Mouse (Mus musculus) hindbrain, embryonic 11.5 days (tissue): Measurements from ENCODE around the gene Neurl1a. TPM values are rescaled to one million over a fixed set of nuclear protein-coding genes. Genes with fewer than 3 reads are reported as not detected.

ENCODE experiments used
- ATAC-seq: fragments of 200-750 bp; cut with Nextera tagmentation; 2 replicates; pipeline ENCODE4 v1.8.0; 2017; ENCODE audit warnings: mild to moderate bottlenecking, moderate TSS enrichment, moderate library complexity; ENCODE audit not compliant: low FRiP score
- DNase-seq: peaks from one replicate; pipeline ENCODE4 v3.0.0-alpha.2; 2015; ENCODE audit warnings: low spot score
- H3K27ac ChIP-seq: fragments of 300-500 bp; sonication (generic); 2 replicates; pipeline ENCODE4 v1.5.1; 2014; ENCODE audit warnings: mild to moderate bottlenecking, low read depth, low read length
- H3K27me3 ChIP-seq: fragments of 300-500 bp; sonication (generic); 2 replicates; pipeline ENCODE4 v1.6.1; 2014; ENCODE audit warnings: mild to moderate bottlenecking, low read length, moderate library complexity, mixed read lengths; ENCODE audit not compliant: control insufficient read depth, insufficient read depth
- H3K36me3 ChIP-seq: fragments of 300-500 bp; sonication (generic); 2 replicates; pipeline ENCODE4 v1.6.1; 2014; ENCODE audit warnings: mild to moderate bottlenecking, low read length, moderate library complexity, mixed read lengths; ENCODE audit not compliant: control insufficient read depth, insufficient read depth
- H3K4me1 ChIP-seq: fragments of 300-500 bp; sonication (generic); replicated peaks from 2 replicates; pipeline ENCODE4 v1.6.1; 2014; ENCODE audit warnings: low read length, mixed read lengths; ENCODE audit not compliant: control insufficient read depth, insufficient read depth
- H3K4me2 ChIP-seq: fragments of 300-500 bp; sonication (generic); replicated peaks from 2 replicates; pipeline ENCODE4 v1.6.1; 2014; ENCODE audit warnings: mild to moderate bottlenecking, low read depth, low read length
- H3K4me3 ChIP-seq: fragments of 300-500 bp; sonication (generic); 2 replicates; pipeline ENCODE4 v1.5.1; 2014; ENCODE audit warnings: low read depth, low read length
- H3K9ac ChIP-seq: fragments of 300-500 bp; sonication (generic); 2 replicates; pipeline ENCODE4 v1.6.1; 2014; ENCODE audit warnings: low read depth, low read length
- H3K9me3 ChIP-seq: fragments of 300-500 bp; sonication (generic); 2 replicates; pipeline ENCODE4 v1.6.1; 2016; ENCODE audit warnings: low read length; ENCODE audit not compliant: control insufficient read depth
- WGBS: fragments of 180-500 bp; shearing (Covaris S2); extraction: QIAGEN DNeasy Blood & Tissue Kit; methylation state at CpG from one replicate; pipeline ENCODE4 v1.1.7; 2014; 5-methylcytosine and 5-hydroxymethylcytosine counted together
- polyA plus RNA-seq: library from polyadenylated mRNA; unstranded; fragments of >200 nt; fragmentation: Nextera tagmentation; extraction: Ambion mirVana; gene quantifications from 2 replicates; pipeline ENCODE4 v1.2.1, GENCODE M21; 2014

The Neurl1a gene
- polyA plus RNA-seq = 2.9 and 3.4 TPM in 2 replicates

DNA sequence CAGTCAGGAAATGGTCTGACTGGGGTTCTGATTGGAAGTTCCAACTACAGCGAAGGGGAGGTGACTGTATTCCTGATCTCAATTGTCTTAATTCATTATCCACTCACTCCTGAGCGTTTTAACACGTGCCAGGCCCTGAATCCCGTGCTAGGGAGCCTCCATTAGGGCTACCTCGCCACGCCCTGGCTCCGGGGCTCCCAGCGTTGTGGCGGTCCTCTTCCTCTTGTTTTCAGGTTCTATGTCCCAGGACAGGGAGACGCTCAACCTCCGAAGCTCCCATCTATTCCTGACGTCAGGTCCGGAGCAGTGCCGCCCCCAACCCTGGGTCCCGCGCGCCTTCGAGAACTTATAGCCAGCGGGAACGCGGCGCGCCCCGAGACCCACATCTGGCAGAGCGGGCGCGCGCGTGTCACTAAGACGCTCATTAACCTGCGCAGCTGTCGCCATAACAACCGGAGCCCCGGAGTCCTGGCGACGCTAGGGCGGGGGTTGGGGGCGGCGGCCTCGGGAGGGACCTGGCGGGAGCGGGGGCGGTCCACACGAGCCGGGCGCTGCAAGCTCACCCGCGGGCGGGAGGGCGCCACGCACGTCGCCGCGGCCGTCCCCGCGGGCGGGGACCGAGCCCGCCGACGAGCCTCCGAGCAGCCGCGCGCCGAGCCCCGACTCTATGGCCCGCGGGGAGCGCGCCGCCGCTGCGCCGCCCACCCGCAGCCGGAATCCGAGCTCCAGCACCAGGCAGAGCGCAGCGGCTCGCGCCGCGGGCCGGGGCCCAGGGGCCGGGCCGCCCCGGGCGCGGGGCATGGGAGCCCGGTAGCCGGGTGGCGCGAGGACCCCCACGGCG lies at the start of gene Neurl1a:
TSS of gene Neurl1a (plus strand) at position 390 of the 841 bp plus-strand sequence.
- peak within 1 kb of the TSS; percentile 71 for H3K4me3 ChIP-seq
- peaks cover 31% of the 10 kb centered on the region for H3K27me3 ChIP-seq
- no peaks in the 10 kb centered on the region for H3K36me3 ChIP-seq
- no peaks in the 10 kb centered on the region for H3K9me3 ChIP-seq
- peak; percentile 78 for DNase-seq
- peak within 1 kb of the TSS; percentile 68 for H3K9ac ChIP-seq
- H3K4me2 ChIP-seq = peak within 1 kb of the TSS; percentile 98
- peaks cover 8% of the 10 kb centered on the region; the same call in 1 of the 2 replicates for H3K4me1 ChIP-seq
- peak; percentile 62 for ATAC-seq
- 0 out of 2 replicates have a peak within 1 kb of the TSS, but pooled peaks have one; percentile 24 for H3K27ac ChIP-seq
- WGBS = under 1% methylated on average over 91 of the region's 98 CpGs

DNA sequence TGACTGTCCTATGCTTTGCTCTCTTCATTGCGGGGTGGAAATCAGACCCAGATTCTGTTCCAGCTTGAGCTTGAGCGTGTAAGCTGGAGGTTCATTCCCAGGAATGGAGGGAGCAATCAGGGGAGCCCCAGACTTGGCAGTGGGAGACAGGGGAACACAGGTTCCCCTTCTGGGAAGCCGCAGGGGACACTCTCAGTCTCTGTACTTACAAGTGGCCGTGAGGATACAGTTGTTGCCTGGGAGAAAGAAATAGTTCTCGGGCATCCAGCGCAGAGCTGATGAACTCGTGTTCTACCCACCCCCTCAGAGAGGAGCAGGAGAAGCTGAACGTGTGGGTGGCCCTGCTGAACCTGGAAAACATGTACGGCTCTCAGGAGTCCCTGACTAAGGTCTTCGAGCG lies 49.8 kb upstream of the Neurl1a start:
- DNase-seq (no peak), ATAC-seq (no peak)
- Histone ChIP-seq H3K4me1 (no peaks in the 10 kb centered on the region), H3K9me3 (no peaks in the 10 kb centered on the region), H3K9ac (no peak overlapping the region), H3K27me3 (no peaks in the 10 kb centered on the region), H3K36me3 (peaks cover 23% of the 10 kb centered on the region), H3K27ac (no peak overlapping the region), H3K4me3 (no peak overlapping the region), H3K4me2 (no peak overlapping the region)
- WGBS = 93% methylated on average over 11 of the region's 11 CpGs

DNA sequence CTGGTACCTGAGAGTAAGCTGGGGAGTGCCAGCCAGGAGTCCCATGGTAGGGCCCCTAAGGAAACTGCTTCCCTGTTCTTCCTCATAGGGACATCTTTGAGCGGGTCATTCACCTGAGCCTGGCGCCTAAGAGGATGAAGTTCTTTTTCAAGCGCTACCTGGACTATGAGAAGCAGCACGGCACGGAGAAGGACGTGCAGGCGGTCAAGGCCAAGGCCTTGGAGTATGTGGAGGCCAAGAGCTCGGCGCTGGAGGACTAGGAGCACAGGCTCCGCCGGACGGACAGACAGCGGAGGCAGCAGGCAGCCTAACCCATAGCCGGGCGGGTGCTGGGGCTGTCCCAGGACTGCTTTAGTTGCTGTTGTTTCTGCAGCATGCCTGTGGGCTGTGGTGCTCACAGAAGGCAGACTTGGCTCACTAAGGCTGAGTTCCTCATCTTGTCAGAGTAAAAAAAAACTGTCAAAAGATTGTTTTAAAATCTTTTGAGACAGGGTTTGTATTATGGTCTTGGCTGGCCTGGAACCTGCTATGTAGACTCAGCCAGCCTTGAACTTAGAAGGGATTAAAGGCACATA lies 48.0 kb upstream of the Neurl1a start:
- Histone ChIP-seq H3K9ac (no peak overlapping the region), H3K27ac (no peak overlapping the region), H3K9me3 (no peaks in the 10 kb centered on the region), H3K4me2 (no peak overlapping the region), H3K4me1 (no peaks in the 10 kb centered on the region), H3K4me3 (no peak overlapping the region), H3K36me3 (peaks cover 23% of the 10 kb centered on the region), H3K27me3 (no peaks in the 10 kb centered on the region)
- ATAC-seq (no peak), DNase-seq (no peak)
- WGBS = 96% methylated on average over 15 of the region's 15 CpGs

DNA sequence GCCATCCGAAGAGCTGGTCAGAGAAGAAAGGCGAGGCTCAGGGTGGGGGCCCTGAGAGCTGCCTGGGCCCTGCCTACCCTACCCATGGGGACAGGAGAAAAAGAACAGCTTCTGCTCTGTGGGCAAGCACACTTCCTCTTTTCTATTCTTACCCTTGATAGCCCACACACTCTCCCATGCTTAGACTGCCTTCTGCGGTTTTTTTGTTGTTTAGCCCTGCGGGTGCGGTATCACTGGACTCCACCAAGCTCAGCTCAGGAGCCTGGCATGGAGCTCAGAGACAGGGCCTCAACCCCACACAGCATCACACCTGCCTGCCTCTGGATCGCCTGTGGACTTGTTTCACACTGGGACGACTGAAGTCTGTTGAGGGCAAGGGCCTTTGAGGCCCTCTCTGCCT lies 45.5 kb upstream of the Neurl1a start:
- DNase-seq (no peak), ATAC-seq (no peak)
- Histone ChIP-seq H3K9ac (no peak overlapping the region), H3K27me3 (no peaks in the 10 kb centered on the region), H3K4me3 (no peak overlapping the region), H3K4me2 (no peak overlapping the region), H3K27ac (no peak overlapping the region), H3K4me1 (peaks cover 5% of the 10 kb centered on the region; the same call in 1 of the 2 replicates), H3K9me3 (no peaks in the 10 kb centered on the region), H3K36me3 (peaks cover 15% of the 10 kb centered on the region)
- 91% methylated on average over 7 of the region's 7 CpGs for WGBS

DNA sequence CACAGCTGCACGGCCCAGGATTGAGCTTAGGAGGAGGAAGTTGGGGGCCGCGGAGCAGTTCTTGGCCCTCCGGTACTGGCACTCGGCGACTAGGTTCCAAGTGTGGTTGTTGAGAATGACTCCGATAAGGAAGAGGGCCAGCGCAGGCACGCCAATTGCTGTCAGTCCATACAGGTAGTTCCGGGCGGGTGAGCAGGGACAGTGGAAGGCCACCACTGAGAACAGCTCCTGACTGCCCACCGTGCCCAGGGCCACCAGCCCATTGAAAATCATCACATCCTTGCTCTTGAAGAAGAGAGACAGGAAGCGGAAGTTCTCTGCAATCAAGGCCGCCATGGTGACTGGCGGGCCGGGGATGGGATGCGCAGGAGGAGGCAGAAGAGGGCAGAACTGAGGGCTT lies 43.1 kb upstream of the Neurl1a start:
- H3K4me2 ChIP-seq = no peak overlapping the region
- peaks cover 5% of the 10 kb centered on the region; the same call in 1 of the 2 replicates for H3K4me1 ChIP-seq
- no peak for ATAC-seq
- no peak for DNase-seq
- no peaks in the 10 kb centered on the region for H3K27me3 ChIP-seq
- no peak overlapping the region for H3K27ac ChIP-seq
- H3K9ac ChIP-seq = no peak overlapping the region
- peaks cover 7% of the 10 kb centered on the region; the same call in 1 of the 2 replicates for H3K36me3 ChIP-seq
- WGBS = 90% methylated on average over 17 of the region's 17 CpGs
- no peak overlapping the region for H3K4me3 ChIP-seq
- H3K9me3 ChIP-seq = no peaks in the 10 kb centered on the region

DNA sequence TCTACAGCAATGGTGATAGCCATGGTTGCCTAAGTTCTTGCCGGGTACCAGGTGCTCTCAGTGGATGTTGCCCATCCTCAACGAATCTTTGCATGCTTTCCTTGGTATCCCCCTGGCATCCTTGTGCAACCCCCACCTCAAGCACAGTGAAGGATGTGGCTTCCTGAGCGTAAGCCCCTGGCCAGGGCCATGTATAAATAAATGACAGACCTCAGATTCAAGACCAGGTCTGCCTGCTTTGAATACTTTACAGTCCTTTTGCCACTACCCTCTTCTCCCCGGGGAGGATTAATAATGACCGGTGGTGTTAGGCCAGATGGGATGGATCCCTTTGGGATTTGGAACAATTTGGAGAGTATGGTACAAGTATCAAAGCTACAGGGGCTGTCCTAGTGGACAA lies 42.5 kb upstream of the Neurl1a start:
- Histone ChIP-seq H3K4me3 (no peak overlapping the region), H3K9me3 (no peaks in the 10 kb centered on the region), H3K27ac (no peak overlapping the region), H3K4me2 (no peak overlapping the region), H3K9ac (no peak overlapping the region), H3K4me1 (peaks cover 5% of the 10 kb centered on the region; the same call in 1 of the 2 replicates), H3K36me3 (peaks cover 3% of the 10 kb centered on the region; the same call in 1 of the 2 replicates), H3K27me3 (no peaks in the 10 kb centered on the region)
- ATAC-seq = no peak
- 87% methylated on average over 5 of the region's 5 CpGs for whole genome bisulfite sequencing
- no peak for DNase-seq

DNA sequence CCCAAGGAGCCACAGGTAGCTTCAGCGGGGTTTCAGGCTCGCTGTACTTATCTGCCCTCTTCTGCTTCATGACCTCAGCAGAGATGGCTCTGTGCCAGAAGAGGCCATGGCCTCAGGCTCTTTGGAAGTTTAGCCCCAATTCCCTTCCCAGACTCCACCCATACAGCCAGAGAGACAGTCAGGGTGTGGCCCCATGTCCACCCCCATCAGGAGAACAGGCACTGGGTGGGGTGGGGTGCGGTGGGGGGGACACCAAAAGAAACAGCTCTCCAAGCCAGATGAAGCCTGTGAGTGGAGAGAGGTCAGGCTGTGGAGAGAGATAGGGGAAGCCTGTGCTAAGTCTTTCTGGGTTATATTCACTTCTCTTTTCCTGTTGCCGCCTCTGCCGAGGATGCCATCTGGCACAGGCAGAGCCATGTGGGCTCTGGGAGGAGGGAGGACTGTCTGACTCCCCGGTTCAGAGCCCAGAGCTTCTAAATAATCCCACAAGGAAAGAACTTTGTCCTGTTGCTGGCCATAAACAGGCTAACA lies 41.5 kb upstream of the Neurl1a start:
- Histone ChIP-seq H3K27me3 (no peaks in the 10 kb centered on the region), H3K27ac (no peak overlapping the region), H3K9ac (no peak overlapping the region; the same call in 1 of the 2 replicates), H3K4me2 (peak overlapping the region; percentile 35; the same call in 1 of the 2 replicates), H3K36me3 (no peaks in the 10 kb centered on the region), H3K9me3 (no peaks in the 10 kb centered on the region), H3K4me1 (peaks cover 5% of the 10 kb centered on the region; the same call in 1 of the 2 replicates), H3K4me3 (0 out of 2 replicates have a peak overlapping the region, but pooled peaks have one; percentile 18)
- DNase-seq (no peak), ATAC-seq (no peak)
- 59% methylated on average over 6 of the region's 6 CpGs for WGBS

DNA sequence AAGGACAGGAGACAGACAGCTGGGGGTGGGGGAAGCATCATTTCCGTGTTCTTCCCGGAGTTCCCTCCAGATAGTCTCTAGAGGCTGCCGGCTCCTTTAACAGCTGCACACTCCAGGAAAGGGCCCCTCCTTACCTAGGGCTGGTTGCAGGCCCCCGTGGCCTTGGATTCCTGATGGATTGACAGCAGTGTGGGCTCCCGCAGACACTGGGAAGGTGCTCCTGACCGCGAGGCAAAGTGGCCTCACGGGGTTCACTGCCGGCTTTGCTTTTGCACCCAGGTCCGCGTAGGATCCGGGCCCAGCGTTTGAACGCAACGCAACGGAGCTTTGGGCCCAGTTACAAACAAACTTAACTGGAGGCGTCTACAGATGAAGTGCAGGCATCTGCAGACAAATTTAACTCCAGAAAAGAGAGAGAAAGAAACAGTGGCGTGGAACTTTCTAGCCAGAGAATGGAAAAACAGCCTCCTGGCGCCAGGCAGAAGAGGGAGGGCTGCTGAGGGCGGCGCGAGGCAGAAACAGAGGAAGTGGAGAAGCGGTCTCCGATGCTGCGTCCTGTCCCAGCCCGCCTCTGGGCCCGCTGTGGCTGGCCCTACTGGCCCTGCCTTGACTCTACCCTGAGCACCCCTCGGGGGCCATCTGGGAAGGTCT lies 40.7 kb upstream of the Neurl1a start, which contains the start of gene Calhm2:
TSS of gene Calhm2 (minus strand) at position 524 of the 651 bp plus-strand sequence.
- Histone ChIP-seq H3K9me3 (no peaks in the 10 kb centered on the region), H3K27ac (no peak within 1 kb of the TSS), H3K4me1 (peaks cover 5% of the 10 kb centered on the region; the same call in 1 of the 2 replicates), H3K4me3 (peak within 1 kb of the TSS; percentile 18), H3K27me3 (no peaks in the 10 kb centered on the region), H3K9ac (peak within 1 kb of the TSS; percentile 45; the same call in 1 of the 2 replicates), H3K4me2 (peak within 1 kb of the TSS; percentile 35), H3K36me3 (no peaks in the 10 kb centered on the region)
- ATAC-seq (no peak), DNase-seq (peak; percentile 47)
- 14% methylated on average over 28 of the region's 28 CpGs for WGBS
